Mouse (Mus musculus) urinary bladder, postnatal 4 days (tissue): ENCODE measurements around the gene Zcchc12.

ENCODE experiments used
- DNase-seq, 2 experiments: peaks; one replicate each; pipeline ENCODE4 v3.0.0; 2021 to 2022; ENCODE audit warnings: low spot score in 2 of 2

Gene Zcchc12

DNA sequence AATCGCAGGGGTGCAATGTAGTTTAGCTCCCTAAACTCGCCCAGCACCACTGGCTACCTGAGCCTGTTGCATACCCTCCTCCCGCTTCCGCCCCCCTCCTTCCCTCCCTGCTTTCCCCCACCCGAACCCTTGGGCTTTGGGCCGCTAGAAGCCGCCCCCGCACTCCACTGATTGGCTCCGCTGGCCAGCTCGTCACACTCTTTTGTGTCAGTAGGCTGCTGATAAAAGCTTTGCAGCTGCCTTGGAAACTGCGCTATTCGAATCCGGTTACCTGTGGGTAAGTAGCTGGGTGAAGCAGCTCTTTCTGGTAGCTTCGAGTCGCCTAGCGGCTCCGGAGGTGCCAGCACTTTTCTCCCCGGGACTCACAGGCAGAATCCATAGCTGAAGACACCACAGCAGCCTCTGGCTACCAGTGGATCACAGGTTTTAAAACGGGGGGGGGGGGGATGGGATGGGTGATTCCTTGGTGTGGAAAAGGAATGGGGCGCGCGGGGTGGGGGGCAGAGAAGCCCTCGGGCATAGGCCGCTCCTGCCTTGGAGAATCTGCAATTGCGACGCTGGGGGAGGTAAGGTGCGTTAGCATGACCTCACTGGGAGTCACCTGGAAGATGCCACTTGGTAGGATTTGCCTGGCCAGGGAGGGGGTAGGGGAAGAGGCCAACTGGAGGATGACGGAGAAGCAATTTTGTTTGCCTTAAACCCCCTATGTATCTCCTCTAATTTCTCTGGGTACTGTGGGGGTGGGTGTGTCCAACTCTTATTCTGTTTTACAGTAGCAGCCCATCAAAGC lies at the start of gene Zcchc12:
Gene Zcchc12, plus strand, starts transcription at position 169 of the 790 bp plus-strand sequence.
- DNase-seq: no peak

DNA sequence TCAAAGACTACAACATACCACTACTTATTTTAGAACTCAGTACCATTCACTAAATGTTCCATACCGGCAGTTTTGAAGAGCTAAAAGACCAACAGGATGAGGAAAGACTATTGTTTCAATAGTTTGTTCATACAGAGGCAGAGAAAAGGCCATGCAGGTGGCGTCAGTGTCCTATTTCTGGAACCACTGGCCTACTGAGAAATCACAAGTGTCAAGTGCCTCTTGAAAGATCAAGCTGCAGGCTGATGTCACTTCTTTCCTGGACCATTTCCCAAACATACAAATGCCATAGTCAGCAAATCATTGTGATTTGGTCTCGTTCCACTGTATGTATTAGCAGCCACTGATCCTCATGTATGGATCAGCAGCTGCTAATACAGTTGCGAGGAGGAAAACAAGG lies 49.0 kb upstream of the Zcchc12 start:
- DNase-seq: no peak

DNA sequence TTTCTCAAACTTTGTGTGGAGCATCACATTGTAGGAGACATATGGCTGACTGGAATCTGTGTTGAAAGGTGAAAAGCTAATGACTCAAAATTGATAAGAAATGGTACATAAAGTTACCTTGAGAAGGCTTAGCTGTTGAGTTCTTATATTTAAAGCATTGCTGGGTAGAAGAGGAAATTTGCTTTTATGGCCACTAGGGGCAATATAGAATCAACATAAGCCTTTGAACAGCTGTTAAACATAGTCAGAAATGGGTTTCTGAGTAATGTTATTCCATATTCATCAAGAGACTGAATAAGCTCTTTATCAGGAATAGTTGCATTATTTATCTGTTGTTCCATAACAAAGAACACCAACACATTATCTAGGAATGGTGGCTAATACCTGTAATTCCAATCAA lies 45.6 kb upstream of the Zcchc12 start:
- no peak for DNase-seq

GRCm38 (mm10) chrX:36156677-36157076 lies 39.0 kb upstream of the Zcchc12 start:
- DNase-seq: no peak

DNA sequence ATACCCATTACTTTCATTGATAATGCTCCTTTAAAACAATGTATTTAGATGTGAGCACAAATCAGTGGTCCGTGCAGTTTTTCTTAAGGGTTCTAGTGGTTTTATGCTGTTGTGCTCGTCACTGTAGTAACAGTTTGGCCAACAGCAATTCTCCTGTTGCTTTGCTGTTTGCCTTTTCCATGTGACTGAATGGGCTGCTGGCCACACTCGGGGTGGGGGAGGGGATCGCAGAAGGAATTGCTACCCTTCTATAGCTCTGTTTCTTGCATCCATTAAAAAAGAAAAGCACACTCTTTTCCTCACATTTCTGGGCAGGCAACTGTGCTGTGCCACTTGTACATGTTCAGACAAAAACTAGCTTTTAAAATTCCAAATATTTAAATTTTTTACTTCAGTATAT lies 34.1 kb upstream of the Zcchc12 start:
- DNase-seq: no peak

DNA sequence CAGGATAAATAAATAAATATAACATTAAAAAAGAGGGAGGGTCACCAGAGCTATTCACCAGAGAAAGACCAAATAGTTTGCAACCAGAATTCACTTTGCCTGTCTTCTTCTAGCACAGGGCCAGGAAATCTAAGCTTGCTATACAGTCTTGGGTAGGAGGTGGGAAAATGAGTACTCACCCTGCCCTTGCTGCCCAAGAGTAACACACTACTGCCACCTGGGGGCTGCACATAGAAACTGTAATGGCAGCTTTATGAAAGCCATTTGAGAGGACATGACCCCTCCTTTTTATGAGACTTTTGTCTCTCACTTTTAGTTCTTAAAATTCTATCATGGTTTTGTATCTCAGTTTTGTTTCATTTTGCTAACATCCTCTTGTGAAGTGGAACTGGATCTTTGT lies 12.1 kb upstream of the Zcchc12 start:
- peak in 1 of 2 experiments; percentile 28 for DNase-seq

- no peak for DNase-seq
Measured at GRCm38 (mm10) chrX:36186036-36186435, 9.7 kb upstream of the Zcchc12 start.

DNA sequence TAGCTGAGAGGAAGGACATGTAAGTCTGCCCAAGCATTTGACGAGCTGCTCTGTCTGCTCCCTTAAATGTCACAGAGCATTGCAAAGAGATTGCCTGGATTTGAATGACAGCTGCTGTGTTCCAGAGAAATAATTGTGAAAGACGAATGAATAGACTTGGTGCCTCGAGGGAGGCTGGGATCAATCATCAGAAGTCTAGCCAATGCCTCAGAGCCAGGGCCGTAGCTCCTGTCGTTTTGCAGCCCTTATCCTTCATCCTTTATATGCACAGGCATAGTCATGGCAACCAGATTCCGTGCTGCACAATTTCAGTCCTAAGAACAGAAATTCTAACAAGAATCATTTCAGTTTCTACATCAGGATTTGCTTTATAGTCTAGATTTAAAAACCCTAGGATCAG lies 9.3 kb upstream of the Zcchc12 start:
- DNase-seq: no peak

DNA sequence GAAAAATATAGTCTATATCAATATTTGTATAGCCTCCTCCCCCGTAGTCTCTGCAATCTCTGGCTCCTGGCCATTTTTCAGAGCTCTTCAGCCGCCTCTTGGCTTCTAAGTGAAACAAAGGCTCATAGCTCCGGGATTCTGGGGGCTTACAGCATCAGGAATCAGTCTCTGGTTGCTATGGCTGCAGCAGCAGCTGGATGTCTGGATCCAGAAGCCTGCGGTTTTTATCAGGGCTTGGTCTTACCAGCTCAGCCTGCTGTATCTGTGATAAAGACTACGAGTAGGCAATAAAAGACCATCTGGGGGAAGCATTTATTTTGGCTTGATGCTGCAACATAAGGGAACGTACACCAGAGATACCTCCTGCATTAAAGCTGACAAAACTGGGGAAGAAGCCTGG lies 1.8 kb upstream of the Zcchc12 start:
- no peak for DNase-seq

GRCm38 (mm10) chrX:36209554-36209953 lies 13.8 kb downstream of the Zcchc12 start:
- DNase-seq: no peak

DNA sequence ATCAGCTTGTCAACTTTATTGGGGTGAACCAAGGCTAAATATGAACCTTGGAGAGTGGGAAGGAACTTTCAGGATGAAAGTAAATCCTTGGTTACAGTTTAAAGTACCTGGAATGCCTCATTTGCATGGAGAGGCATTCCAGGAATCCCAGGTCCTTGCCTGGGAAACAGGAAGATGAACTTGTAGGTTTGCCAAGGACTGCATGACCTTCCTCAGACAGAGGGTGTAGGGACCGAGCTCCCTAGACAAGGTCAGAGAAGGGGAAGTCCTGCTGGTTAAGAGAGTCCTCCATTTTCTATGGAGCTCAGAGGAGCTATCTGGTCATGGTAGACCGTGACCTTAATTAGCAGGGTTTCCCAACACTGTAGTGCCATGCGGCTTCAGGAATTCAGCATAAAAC lies 15.5 kb downstream of the Zcchc12 start:
- DNase-seq: no peak

- no peak for DNase-seq
Measured at GRCm38 (mm10) chrX:36221366-36221765, 25.7 kb downstream of the Zcchc12 start.

DNA sequence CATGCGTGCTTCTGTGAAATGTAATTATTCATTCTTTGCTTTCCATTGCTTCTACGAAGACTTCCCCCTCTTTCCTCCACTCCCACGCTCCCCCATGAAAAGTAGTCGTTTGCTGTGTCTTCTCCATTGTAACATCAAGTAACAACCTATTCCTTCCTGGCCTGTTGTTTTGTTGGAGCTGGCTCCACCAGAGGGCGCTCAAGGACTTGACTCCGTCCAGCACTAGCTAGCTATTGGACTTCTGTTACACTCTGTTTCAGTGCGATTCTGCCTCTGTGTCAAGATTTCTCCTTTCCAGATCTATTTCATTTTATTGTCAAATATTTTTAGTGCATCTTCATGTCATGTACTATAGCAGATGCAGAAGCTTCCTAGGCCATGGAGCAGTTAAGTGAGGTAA lies 30.1 kb downstream of the Zcchc12 start:
- DNase-seq: peak; percentile 44 to 83

DNA sequence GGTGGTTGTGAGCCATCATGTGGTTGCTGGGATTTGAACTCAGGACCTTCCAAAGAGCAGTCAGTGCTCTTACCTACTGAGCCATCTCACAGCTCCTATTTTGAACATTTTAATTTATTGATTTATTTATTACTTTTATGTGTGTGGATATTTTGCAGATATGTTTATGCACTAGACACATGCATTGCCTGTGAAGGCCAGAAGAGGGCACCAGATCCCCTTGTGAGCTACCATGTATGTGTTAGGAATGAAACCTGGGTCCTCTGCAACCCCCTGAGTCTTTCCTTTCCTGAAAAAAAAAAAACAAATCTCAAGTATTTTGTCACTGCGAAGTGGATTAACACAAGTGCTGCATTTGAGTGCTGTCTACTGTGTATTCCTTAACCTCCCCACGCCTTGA lies 30.9 kb downstream of the Zcchc12 start:
- DNase-seq: no peak

DNA sequence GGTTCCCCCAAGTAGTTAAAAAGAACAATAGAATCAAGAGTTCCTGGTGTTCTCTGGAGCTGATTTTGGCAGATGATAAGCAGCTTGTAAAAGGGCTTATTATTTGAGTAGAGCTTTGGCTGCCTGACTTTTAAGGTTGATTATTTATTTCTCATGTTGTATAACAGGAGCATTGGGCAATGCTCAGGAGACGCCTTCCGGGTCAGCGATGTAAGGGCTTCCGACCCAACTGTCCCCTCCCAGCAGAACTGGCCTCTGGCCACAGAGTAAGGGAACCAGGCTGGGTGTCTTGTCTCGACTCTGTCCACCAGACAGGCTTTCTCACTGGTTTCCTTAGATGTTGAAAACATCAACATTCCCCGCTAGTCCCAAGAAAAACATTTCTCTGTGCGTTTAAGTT lies 33.2 kb downstream of the Zcchc12 start:
- DNase-seq: no peak

- no peak for DNase-seq
Measured at GRCm38 (mm10) chrX:36229273-36229672, 33.6 kb downstream of the Zcchc12 start.

- no peak for DNase-seq
Measured at GRCm38 (mm10) chrX:36235652-36236051, 39.9 kb downstream of the Zcchc12 start.
